Mouse (Mus musculus): ENCODE data around the gene Mpv17l2. TPM values are rescaled to one million over a fixed set of nuclear protein-coding genes. Genes with fewer than 3 reads are reported as not detected.

Gene Mpv17l2
- polyA plus RNA-seq, 1 experiment from 2014 or later = 35.7 TPM

GRCm38 (mm10) chr8:70757523-70758307, 3.0 kb downstream of the Mpv17l2 start:
- H3K36me3 ChIP-seq (ENCODE audit: control insufficient read depth, insufficient read depth, low read length) = peaks cover 18% of the 10 kb centered on the region
- H3K9ac ChIP-seq (ENCODE audit: low read depth, low read length) = no peak overlapping the region
- ATAC-seq = no peak
- H3K9me3 ChIP-seq (replicated peaks; ENCODE audit: control insufficient read depth, low read length, poor library complexity, severe bottlenecking) = no peaks in the 10 kb centered on the region
- WGBS = 65% methylated on average over 22 of the region's 22 CpGs
- no peak overlapping the region for H3K4me3 ChIP-seq (ENCODE audit: low read depth, low read length)
- no peak overlapping the region for H3K27ac ChIP-seq (ENCODE audit: low read length)
- no peaks in the 10 kb centered on the region for H3K27me3 ChIP-seq (ENCODE audit: control insufficient read depth, insufficient read depth, low read depth, low read length)
- H3K4me1 ChIP-seq (ENCODE audit: control insufficient read depth, insufficient read depth, low read length) = peaks cover 26% of the 10 kb centered on the region
- no peak overlapping the region for H3K4me2 ChIP-seq (ENCODE audit: low read length)

GRCm38 (mm10) chr8:70756476-70757040, 4.2 kb downstream of the Mpv17l2 start:
- no peak for ATAC-seq
- Histone ChIP-seq H3K4me2 (ENCODE audit: low read length) (no peak overlapping the region), H3K27me3 (ENCODE audit: control insufficient read depth, insufficient read depth, low read depth, low read length) (no peaks in the 10 kb centered on the region), H3K9ac (ENCODE audit: low read depth, low read length) (no peak overlapping the region), H3K36me3 (ENCODE audit: control insufficient read depth, insufficient read depth, low read length) (peaks cover 18% of the 10 kb centered on the region), H3K4me3 (ENCODE audit: low read depth, low read length) (no peak overlapping the region), H3K27ac (ENCODE audit: low read length) (no peak overlapping the region), H3K4me1 (ENCODE audit: control insufficient read depth, insufficient read depth, low read length) (peaks cover 26% of the 10 kb centered on the region), H3K9me3 (replicated peaks; ENCODE audit: control insufficient read depth, low read length, poor library complexity, severe bottlenecking) (no peaks in the 10 kb centered on the region)
- 91% methylated on average over 6 of the region's 6 CpGs for WGBS

- Histone ChIP-seq H3K27me3 (ENCODE audit: control insufficient read depth, insufficient read depth, low read depth, low read length) (no peaks in the 10 kb centered on the region), H3K9ac (ENCODE audit: low read depth, low read length) (peak overlapping the region; percentile 88), H3K4me1 (ENCODE audit: control insufficient read depth, insufficient read depth, low read length) (peaks cover 22% of the 10 kb centered on the region), H3K4me2 (ENCODE audit: low read length) (peak overlapping the region; percentile 88), H3K4me3 (ENCODE audit: low read depth, low read length) (peak overlapping the region; percentile 87), H3K36me3 (ENCODE audit: control insufficient read depth, insufficient read depth, low read length) (peaks cover 18% of the 10 kb centered on the region), H3K9me3 (replicated peaks; ENCODE audit: control insufficient read depth, low read length, poor library complexity, severe bottlenecking) (no peaks in the 10 kb centered on the region), H3K27ac (ENCODE audit: low read length) (peak overlapping the region; percentile 96; the same call in 1 of the 2 replicates)
- 87% methylated on average over 24 of the region's 24 CpGs for WGBS
- ATAC-seq = no peak
Measured at GRCm38 (mm10) chr8:70755661-70756475, 4.9 kb downstream of the Mpv17l2 start.

GRCm38 (mm10) chr8:70754871-70755660, 5.7 kb downstream of the Mpv17l2 start:
- H3K9me3 ChIP-seq (replicated peaks; ENCODE audit: control insufficient read depth, low read length, poor library complexity, severe bottlenecking) = no peaks in the 10 kb centered on the region
- WGBS = 11% methylated on average over 49 of the region's 50 CpGs
- no peaks in the 10 kb centered on the region for H3K27me3 ChIP-seq (ENCODE audit: control insufficient read depth, insufficient read depth, low read depth, low read length)
- peak overlapping the region; percentile 87 for H3K4me3 ChIP-seq (ENCODE audit: low read depth, low read length)
- peaks cover 19% of the 10 kb centered on the region for H3K4me1 ChIP-seq (ENCODE audit: control insufficient read depth, insufficient read depth, low read length)
- peaks cover 18% of the 10 kb centered on the region for H3K36me3 ChIP-seq (ENCODE audit: control insufficient read depth, insufficient read depth, low read length)
- peak; percentile 63 for ATAC-seq
- peak overlapping the region; percentile 88 for H3K4me2 ChIP-seq (ENCODE audit: low read length)
- H3K9ac ChIP-seq (ENCODE audit: low read depth, low read length) = peak overlapping the region; percentile 88
- H3K27ac ChIP-seq (ENCODE audit: low read length) = peak overlapping the region; percentile 96

- peak within 1 kb of the TSS; percentile 88 for H3K4me2 ChIP-seq (ENCODE audit: low read length)
- peaks cover 13% of the 10 kb centered on the region for H3K4me1 ChIP-seq (ENCODE audit: control insufficient read depth, insufficient read depth, low read length)
- WGBS = 8% methylated on average over 37 of the region's 37 CpGs
- peaks cover 18% of the 10 kb centered on the region for H3K36me3 ChIP-seq (ENCODE audit: control insufficient read depth, insufficient read depth, low read length)
- peak within 1 kb of the TSS; percentile 87 for H3K4me3 ChIP-seq (ENCODE audit: low read depth, low read length)
- no peaks in the 10 kb centered on the region for H3K27me3 ChIP-seq (ENCODE audit: control insufficient read depth, insufficient read depth, low read depth, low read length)
- peak; percentile 98 for ATAC-seq
- H3K9ac ChIP-seq (ENCODE audit: low read depth, low read length) = peak within 1 kb of the TSS; percentile 88
- H3K9me3 ChIP-seq (replicated peaks; ENCODE audit: control insufficient read depth, low read length, poor library complexity, severe bottlenecking) = no peaks in the 10 kb centered on the region
- peak within 1 kb of the TSS; percentile 96 for H3K27ac ChIP-seq (ENCODE audit: low read length)
Measured at GRCm38 (mm10) chr8:70754043-70754870, 6.5 kb downstream of the Mpv17l2 start, which contains the start of gene Rab3a. Gene Rab3a (plus strand): TSS chr8:70754679.

GRCm38 (mm10) chr8:70753151-70753550, 7.6 kb downstream of the Mpv17l2 start:
- Histone ChIP-seq H3K4me2 (ENCODE audit: low read length) (no peak overlapping the region), H3K27me3 (ENCODE audit: control insufficient read depth, insufficient read depth, low read depth, low read length) (peaks cover 2% of the 10 kb centered on the region; the same call in 1 of the 2 replicates), H3K4me3 (ENCODE audit: low read depth, low read length) (no peak overlapping the region), H3K9me3 (replicated peaks; ENCODE audit: control insufficient read depth, low read length, poor library complexity, severe bottlenecking) (no peaks in the 10 kb centered on the region), H3K4me1 (ENCODE audit: control insufficient read depth, insufficient read depth, low read length) (peaks cover 13% of the 10 kb centered on the region), H3K36me3 (ENCODE audit: control insufficient read depth, insufficient read depth, low read length) (peaks cover 16% of the 10 kb centered on the region), H3K9ac (ENCODE audit: low read depth, low read length) (no peak overlapping the region), H3K27ac (ENCODE audit: low read length) (peak overlapping the region; percentile 42; the same call in 1 of the 2 replicates)
- WGBS = 28% methylated on average over 21 of the region's 21 CpGs
- no peak for ATAC-seq

- no peak overlapping the region for H3K27ac ChIP-seq (ENCODE audit: low read length)
- no peak for ATAC-seq
- H3K9me3 ChIP-seq (replicated peaks; ENCODE audit: control insufficient read depth, low read length, poor library complexity, severe bottlenecking) = no peaks in the 10 kb centered on the region
- no peak overlapping the region for H3K4me3 ChIP-seq (ENCODE audit: low read depth, low read length)
- no peak overlapping the region for H3K4me2 ChIP-seq (ENCODE audit: low read length)
- no peak overlapping the region for H3K9ac ChIP-seq (ENCODE audit: low read depth, low read length)
- H3K27me3 ChIP-seq (ENCODE audit: control insufficient read depth, insufficient read depth, low read depth, low read length) = peaks cover 9% of the 10 kb centered on the region
- H3K4me1 ChIP-seq (ENCODE audit: control insufficient read depth, insufficient read depth, low read length) = peaks cover 13% of the 10 kb centered on the region
- 40% methylated on average over 11 of the region's 11 CpGs for WGBS
- peaks cover 12% of the 10 kb centered on the region for H3K36me3 ChIP-seq (ENCODE audit: control insufficient read depth, insufficient read depth, low read length)
Measured at GRCm38 (mm10) chr8:70752000-70752764, 8.6 kb downstream of the Mpv17l2 start.

Measured in midbrain, embryonic 16.5 days (tissue).